Mouse (Mus musculus): ENCODE measurements at regions not wholly inside any gene's neighbourhood (a gene's known extent, or its start where the extent isn't known, plus 50 kb on each side); places are given as distances from the start of the nearest gene placed in this dataset.

- Histone ChIP-seq H3K27me3 (replicated peaks; ENCODE audit: control insufficient read depth, insufficient read depth, low read length) (no peaks in the 10 kb centered on the region), H3K36me3 (ENCODE audit: control insufficient read depth, insufficient read depth, low read length) (no peaks in the 10 kb centered on the region), H3K4me1 (ENCODE audit: control insufficient read depth, insufficient read depth, low read length) (0 out of 2 replicates have a peak, but pooled peaks cover 9% of the 10 kb centered on the region), H3K9ac (ENCODE audit: low read depth, low read length) (no peak overlapping the region), H3K27ac (replicated peaks; ENCODE audit: low read depth, low read length) (no peak overlapping the region; the same call in 1 of the 2 replicates), H3K4me2 (ENCODE audit: low read depth, low read length) (no peak overlapping the region), H3K4me3 (ENCODE audit: low read depth, low read length) (no peak overlapping the region), H3K9me3 (ENCODE audit: control insufficient read depth, low read length) (no peaks in the 10 kb centered on the region)
- 75% methylated on average over 10 of the region's 10 CpGs for WGBS
- no peak for ATAC-seq (ENCODE audit: low read depth)
- no peak for DNase-seq (ENCODE audit: low spot score)
Observed at GRCm38 (mm10) chr5:64537113-64537780, 265.9 kb upstream of the Klf3 start.

- Histone ChIP-seq H3K36me3 (ENCODE audit: control insufficient read depth, insufficient read depth, low read length) (no peaks in the 10 kb centered on the region), H3K4me1 (ENCODE audit: control insufficient read depth, insufficient read depth, low read length) (0 out of 2 replicates have a peak, but pooled peaks cover 4% of the 10 kb centered on the region), H3K4me2 (ENCODE audit: low read depth, low read length) (no peak overlapping the region), H3K4me3 (ENCODE audit: low read depth, low read length) (no peak overlapping the region), H3K27me3 (replicated peaks; ENCODE audit: control insufficient read depth, insufficient read depth, low read length) (no peaks in the 10 kb centered on the region), H3K9me3 (ENCODE audit: control insufficient read depth, low read length) (0 out of 2 replicates have a peak, but pooled peaks cover 8% of the 10 kb centered on the region), H3K27ac (replicated peaks; ENCODE audit: low read depth, low read length) (no peak overlapping the region), H3K9ac (ENCODE audit: low read depth, low read length) (no peak overlapping the region)
- DNase-seq (ENCODE audit: low spot score) (peak; percentile 54), ATAC-seq (ENCODE audit: low read depth) (no peak)
Observed at GRCm38 (mm10) chr5:64541765-64542164, 261.4 kb upstream of the Klf3 start.

GRCm38 (mm10) chr5:64555931-64556330 lies 247.3 kb upstream of the Klf3 start:
- DNase-seq (ENCODE audit: low spot score) (no peak), ATAC-seq (ENCODE audit: low read depth) (no peak)
- Histone ChIP-seq H3K27ac (replicated peaks; ENCODE audit: low read depth, low read length) (no peak overlapping the region), H3K27me3 (replicated peaks; ENCODE audit: control insufficient read depth, insufficient read depth, low read length) (no peaks in the 10 kb centered on the region), H3K9ac (ENCODE audit: low read depth, low read length) (no peak overlapping the region), H3K4me3 (ENCODE audit: low read depth, low read length) (no peak overlapping the region), H3K9me3 (ENCODE audit: control insufficient read depth, low read length) (no peaks in the 10 kb centered on the region), H3K4me2 (ENCODE audit: low read depth, low read length) (no peak overlapping the region), H3K4me1 (ENCODE audit: control insufficient read depth, insufficient read depth, low read length) (no peaks in the 10 kb centered on the region), H3K36me3 (ENCODE audit: control insufficient read depth, insufficient read depth, low read length) (no peaks in the 10 kb centered on the region)
- 87% methylated on average over 7 of the region's 7 CpGs for WGBS

- Histone ChIP-seq H3K9ac (ENCODE audit: low read depth, low read length) (no peak overlapping the region), H3K27ac (replicated peaks; ENCODE audit: low read depth, low read length) (peak overlapping the region; percentile 77), H3K4me1 (ENCODE audit: control insufficient read depth, insufficient read depth, low read length) (0 out of 2 replicates have a peak, but pooled peaks cover 6% of the 10 kb centered on the region), H3K36me3 (ENCODE audit: control insufficient read depth, insufficient read depth, low read length) (no peaks in the 10 kb centered on the region), H3K9me3 (ENCODE audit: control insufficient read depth, low read length) (no peaks in the 10 kb centered on the region), H3K4me2 (ENCODE audit: low read depth, low read length) (no peak overlapping the region), H3K27me3 (replicated peaks; ENCODE audit: control insufficient read depth, insufficient read depth, low read length) (no peaks in the 10 kb centered on the region), H3K4me3 (ENCODE audit: low read depth, low read length) (no peak overlapping the region)
- DNase-seq (ENCODE audit: low spot score) = peak; percentile 75
- peak; percentile 65; the same call in 1 of the 2 replicates for ATAC-seq (ENCODE audit: low read depth)
- 56% methylated on average over 13 of the region's 13 CpGs for WGBS
Observed at GRCm38 (mm10) chr5:64566451-64567390, 236.5 kb upstream of the Klf3 start.

- Histone ChIP-seq H3K4me1 (ENCODE audit: control insufficient read depth, insufficient read depth, low read length) (0 out of 2 replicates have a peak, but pooled peaks cover 6% of the 10 kb centered on the region), H3K9ac (ENCODE audit: low read depth, low read length) (no peak overlapping the region), H3K9me3 (ENCODE audit: control insufficient read depth, low read length) (no peaks in the 10 kb centered on the region), H3K4me2 (ENCODE audit: low read depth, low read length) (no peak overlapping the region), H3K4me3 (ENCODE audit: low read depth, low read length) (no peak overlapping the region), H3K36me3 (ENCODE audit: control insufficient read depth, insufficient read depth, low read length) (no peaks in the 10 kb centered on the region), H3K27ac (replicated peaks; ENCODE audit: low read depth, low read length) (no peak overlapping the region), H3K27me3 (replicated peaks; ENCODE audit: control insufficient read depth, insufficient read depth, low read length) (no peaks in the 10 kb centered on the region)
- WGBS = 90% methylated on average over 5 of the region's 5 CpGs
- ATAC-seq (ENCODE audit: low read depth) (no peak), DNase-seq (ENCODE audit: low spot score) (no peak)
Observed at GRCm38 (mm10) chr5:64567813-64568212, 235.4 kb upstream of the Klf3 start.

GRCm38 (mm10) chr5:64568294-64568693 lies 234.9 kb upstream of the Klf3 start:
- Histone ChIP-seq H3K9ac (ENCODE audit: low read depth, low read length) (no peak overlapping the region), H3K9me3 (ENCODE audit: control insufficient read depth, low read length) (no peaks in the 10 kb centered on the region), H3K36me3 (ENCODE audit: control insufficient read depth, insufficient read depth, low read length) (no peaks in the 10 kb centered on the region), H3K27ac (replicated peaks; ENCODE audit: low read depth, low read length) (no peak overlapping the region), H3K4me2 (ENCODE audit: low read depth, low read length) (no peak overlapping the region), H3K4me1 (ENCODE audit: control insufficient read depth, insufficient read depth, low read length) (0 out of 2 replicates have a peak, but pooled peaks cover 6% of the 10 kb centered on the region), H3K27me3 (replicated peaks; ENCODE audit: control insufficient read depth, insufficient read depth, low read length) (no peaks in the 10 kb centered on the region), H3K4me3 (ENCODE audit: low read depth, low read length) (no peak overlapping the region)
- ATAC-seq (ENCODE audit: low read depth) (no peak), DNase-seq (ENCODE audit: low spot score) (no peak)
- WGBS = 91% methylated on average over 3 of the region's 3 CpGs

- peaks cover 4% of the 10 kb centered on the region; the same call in 1 of the 2 replicates for H3K4me1 ChIP-seq (ENCODE audit: control insufficient read depth, insufficient read depth, low read length)
- no peaks in the 10 kb centered on the region for H3K9me3 ChIP-seq (ENCODE audit: control insufficient read depth, low read length)
- H3K4me2 ChIP-seq (ENCODE audit: low read depth, low read length) = no peak overlapping the region
- 87% methylated on average over 10 of the region's 10 CpGs for WGBS
- H3K27ac ChIP-seq (replicated peaks; ENCODE audit: low read depth, low read length) = no peak overlapping the region
- H3K9ac ChIP-seq (ENCODE audit: low read depth, low read length) = no peak overlapping the region
- no peaks in the 10 kb centered on the region for H3K36me3 ChIP-seq (ENCODE audit: control insufficient read depth, insufficient read depth, low read length)
- DNase-seq (ENCODE audit: low spot score) (no peak), ATAC-seq (ENCODE audit: low read depth) (no peak)
- no peaks in the 10 kb centered on the region for H3K27me3 ChIP-seq (replicated peaks; ENCODE audit: control insufficient read depth, insufficient read depth, low read length)
- no peak overlapping the region for H3K4me3 ChIP-seq (ENCODE audit: low read depth, low read length)
Observed at GRCm38 (mm10) chr5:64574386-64574785, 228.8 kb upstream of the Klf3 start.

GRCm38 (mm10) chr5:64575896-64576295 lies 227.3 kb upstream of the Klf3 start:
- no peak overlapping the region for H3K27ac ChIP-seq (replicated peaks; ENCODE audit: low read depth, low read length)
- no peak overlapping the region for H3K4me2 ChIP-seq (ENCODE audit: low read depth, low read length)
- no peaks in the 10 kb centered on the region for H3K27me3 ChIP-seq (replicated peaks; ENCODE audit: control insufficient read depth, insufficient read depth, low read length)
- WGBS = 54% methylated on average over 6 of the region's 6 CpGs
- no peaks in the 10 kb centered on the region for H3K36me3 ChIP-seq (ENCODE audit: control insufficient read depth, insufficient read depth, low read length)
- no peak overlapping the region for H3K4me3 ChIP-seq (ENCODE audit: low read depth, low read length)
- peak; percentile 75 for DNase-seq (ENCODE audit: low spot score)
- no peak overlapping the region for H3K9ac ChIP-seq (ENCODE audit: low read depth, low read length)
- peaks cover 14% of the 10 kb centered on the region for H3K4me1 ChIP-seq (ENCODE audit: control insufficient read depth, insufficient read depth, low read length)
- H3K9me3 ChIP-seq (ENCODE audit: control insufficient read depth, low read length) = no peaks in the 10 kb centered on the region
- peak; percentile 47; the same call in 1 of the 2 replicates for ATAC-seq (ENCODE audit: low read depth)
